ENCODE assay signal across 9 mouse cellular contexts in genomic region chr2:18693491-18693870, GRCm38 (mm10). TPM values are rescaled to one million over a fixed set of nuclear protein-coding genes. Genes with fewer than 3 reads are reported as not detected.
DNase-seq lines count a peak whose midpoint lies in the region; ATAC-seq and TF ChIP-seq lines count a peak whose summit lies in the region.
"Had no signal": no experiment of that assay in that cellular context is flagged by ENCODE, and none has a peak within 500 bp of the region (broad histone marks: within the 10 kb centered on the region; RNA-seq: fewer than 3 reads in every experiment).

No protein-coding gene starts in this region.

- peak overlapping the region; percentile 69 for H3K4me3 ChIP-seq in heart, embryonic 13.5 days
- peak overlapping the region; percentile 80; the same call in 1 of the 2 replicates for H3K4me3 ChIP-seq in G1E (ENCODE audit: low read depth, low read length)
- peak overlapping the region; percentile 46 for H3K4me3 ChIP-seq in forebrain, postnatal 0 days (ENCODE audit: low read depth, low read length)
- peak overlapping the region; percentile 67 for H3K4me3 ChIP-seq in liver, embryonic 16.5 days (ENCODE audit: low read depth, low read length)

- ATAC-seq in heart, embryonic 13.5 days (ENCODE audit: extremely low read depth, insufficient number of reproducible peaks, low FRiP score, low TSS enrichment) = no peak
- no peak for ATAC-seq in G1E (ENCODE audit: extremely low read depth, insufficient number of reproducible peaks, low FRiP score, poor library complexity, severe bottlenecking)
- ATAC-seq in forebrain, postnatal 0 days = no peak
- ATAC-seq in liver, embryonic 16.5 days (ENCODE audit: low read depth) = no peak

- no peak for TF ChIP-seq CTCF in G1E (IDR thresholded peaks at IDR 0.05; ENCODE audit: low read depth, low read length)
- TF ChIP-seq CTCF in forebrain, postnatal 0 days (IDR thresholded peaks at IDR 0.05; ENCODE audit: low read depth) = no peak

- H3K9ac ChIP-seq in heart, embryonic 13.5 days = no peak overlapping the region
- no peak overlapping the region for H3K9ac ChIP-seq in forebrain, postnatal 0 days
- no peak overlapping the region for H3K9ac ChIP-seq in liver, embryonic 16.5 days (ENCODE audit: low read depth, low read length)

- H3K27me3 ChIP-seq in heart, embryonic 13.5 days (replicated peaks) = peaks cover 78% of the 10 kb centered on the region
- peaks cover 68% of the 10 kb centered on the region for H3K27me3 ChIP-seq in G1E (ENCODE audit: insufficient read depth, low read length)
- peaks cover 68% of the 10 kb centered on the region for H3K27me3 ChIP-seq in forebrain, postnatal 0 days (ENCODE audit: insufficient read depth, low read length)
- peaks cover 81% of the 10 kb centered on the region for H3K27me3 ChIP-seq in liver, embryonic 16.5 days (ENCODE audit: control insufficient read depth, insufficient read depth, low read depth, low read length)

- peak overlapping the region; percentile 93 for H3K4me2 ChIP-seq in heart, embryonic 13.5 days
- H3K4me2 ChIP-seq in forebrain, postnatal 0 days (ENCODE audit: low read depth) = peak overlapping the region; percentile 82
- peak overlapping the region; percentile 76 for H3K4me2 ChIP-seq in liver, embryonic 16.5 days (ENCODE audit: low read depth, low read length)

- intact Hi-C loops in heart, postnatal 14 days (cut with DNase I) = loop anchor here (5.0 kb wide), 3 partner anchors 106 to 304 kb away; partner anchors contain the start of genes 4930426L09Rik, Dnajc1 and Pip4k2a

- H3K9me3 ChIP-seq in heart, embryonic 13.5 days = no peaks in the 10 kb centered on the region
- H3K9me3 ChIP-seq in G1E (replicated peaks) = peaks cover 6% of the 10 kb centered on the region
- H3K9me3 ChIP-seq in forebrain, postnatal 0 days (ENCODE audit: low read length) = no peaks in the 10 kb centered on the region
- no peaks in the 10 kb centered on the region for H3K9me3 ChIP-seq in liver, embryonic 16.5 days (replicated peaks; ENCODE audit: control insufficient read depth, low read length)

- no peak overlapping the region for H3K27ac ChIP-seq in heart, embryonic 13.5 days (replicated peaks)
- no peak overlapping the region for H3K27ac ChIP-seq in forebrain, postnatal 0 days (ENCODE audit: low read depth, low read length)
- no peak overlapping the region for H3K27ac ChIP-seq in liver, embryonic 16.5 days (ENCODE audit: low read length)

- under 1% methylated on average over 5 of the region's 5 CpGs for WGBS in heart, embryonic 13.5 days
- 2% methylated on average over 5 of the region's 5 CpGs for WGBS in forebrain, postnatal 0 days
- 2% methylated on average over 5 of the region's 5 CpGs for WGBS in liver, embryonic 16.5 days (ENCODE audit: insufficient replicate concordance)

- no peak for DNase-seq in heart, postnatal 14 days
- DNase-seq in G1E (ENCODE audit: low spot score) = no peak
- no peak for DNase-seq in forebrain, postnatal 0 days
- no peak for DNase-seq in thymus, adult 18-20 months
- no peak for DNase-seq in adrenal gland, adult 2 months
- no peak for DNase-seq in spleen, postnatal 36 days (ENCODE audit: low spot score in 2 of 2)

- peaks cover 32% of the 10 kb centered on the region for H3K4me1 ChIP-seq in heart, embryonic 13.5 days
- peaks cover 56% of the 10 kb centered on the region for H3K4me1 ChIP-seq in G1E (ENCODE audit: insufficient read depth, low read depth, low read length)
- 0 out of 2 replicates have a peak, but pooled peaks cover 5% of the 10 kb centered on the region for H3K4me1 ChIP-seq in forebrain, postnatal 0 days (ENCODE audit: insufficient read depth)
- H3K4me1 ChIP-seq in liver, embryonic 16.5 days (ENCODE audit: control insufficient read depth, low read depth, low read length) = peaks cover 15% of the 10 kb centered on the region

- no peaks in the 10 kb centered on the region for H3K36me3 ChIP-seq in heart, embryonic 13.5 days
- no peaks in the 10 kb centered on the region for H3K36me3 ChIP-seq in G1E (replicated peaks)
- no peaks in the 10 kb centered on the region for H3K36me3 ChIP-seq in forebrain, postnatal 0 days (ENCODE audit: insufficient read depth)
- H3K36me3 ChIP-seq in liver, embryonic 16.5 days (ENCODE audit: control insufficient read depth, insufficient read depth) = no peaks in the 10 kb centered on the region

RNA-seq across cellular contexts. Expression of gene Spag6, which starts 0.4 kb away (rescaled TPM):
- polyA plus RNA-seq in heart, embryonic 13.5 days (2015; fragmentation: Nextera tagmentation; extraction: Ambion mirVana) = 0.17 TPM in 1 of 2 replicates, not detected in the other
- not detected for total RNA-seq in heart, postnatal 14 days (2021)
- not detected in 2 replicates for total RNA-seq in G1E (2014; fragmentation: Nextera tagmentation)
- 0.22 and 0.46 TPM in 2 replicates for total RNA-seq in G1E (2017)
- polyA plus RNA-seq in G1E (2012) = 0.08 and 0.18 TPM in 2 replicates
- total RNA-seq in forebrain, postnatal 0 days (2014; rRNA removed) = not detected in 2 replicates
- polyA plus RNA-seq in forebrain, postnatal 0 days (2015; fragmentation: Nextera tagmentation; extraction: Ambion mirVana) = 0.06 and 0.21 TPM in 2 replicates
- polyA plus RNA-seq in liver, embryonic 16.5 days (2015; fragmentation: Nextera tagmentation; extraction: Ambion mirVana) = not detected in 2 replicates
- total RNA-seq in adrenal gland, adult 2 months (2021) = under 1 TPM; 0.10 to 0.29 TPM
- 1.9 TPM in 1 of 2 replicates, not detected in the other for polyA plus RNA-seq in adrenal gland, adult 2 months (2012; rRNA removed)
- total RNA-seq: hematopoietic stem cell, adult 5-6 weeks had no signal

RNA-seq across cellular contexts. Expression of gene Bmi1, which starts 16.7 kb away (rescaled TPM):
- polyA plus RNA-seq in heart, embryonic 13.5 days (2015; fragmentation: Nextera tagmentation; extraction: Ambion mirVana) = 11.5 and 12.8 TPM in 2 replicates
- total RNA-seq in heart, postnatal 14 days (2021) = 10 to 100 TPM; 55.6 to 65.1 TPM
- total RNA-seq in G1E (2014; fragmentation: Nextera tagmentation) (155 and 179 TPM in 2 replicates), G1E (2017) (147 and 165 TPM in 2 replicates)
- polyA plus RNA-seq in G1E (2012) = 43.1 and 45.4 TPM in 2 replicates
- 92.2 and 94.7 TPM in 2 replicates for total RNA-seq in forebrain, postnatal 0 days (2014; rRNA removed)
- 17.4 and 21.4 TPM in 2 replicates for polyA plus RNA-seq in forebrain, postnatal 0 days (2015; fragmentation: Nextera tagmentation; extraction: Ambion mirVana)
- 3.4 and 4.1 TPM in 2 replicates for polyA plus RNA-seq in liver, embryonic 16.5 days (2015; fragmentation: Nextera tagmentation; extraction: Ambion mirVana)
- total RNA-seq in adrenal gland, adult 2 months (2021) = 10 to 100 TPM; 63.2 to 86.4 TPM
- polyA plus RNA-seq in adrenal gland, adult 2 months (2012; rRNA removed) = 7.8 and 11.8 TPM in 2 replicates

RNA-seq across cellular contexts. Expression of gene Commd3, which starts 21.3 kb away (rescaled TPM):
- polyA plus RNA-seq in heart, embryonic 13.5 days (2015; fragmentation: Nextera tagmentation; extraction: Ambion mirVana) = 164 and 184 TPM in 2 replicates
- total RNA-seq in heart, postnatal 14 days (2021) = 100 to 1,000 TPM; 111 to 118 TPM
- total RNA-seq in G1E (2014; fragmentation: Nextera tagmentation) (247 and 256 TPM in 2 replicates), G1E (2017) (346 and 370 TPM in 2 replicates)
- 262 and 271 TPM in 2 replicates for polyA plus RNA-seq in G1E (2012)
- total RNA-seq in forebrain, postnatal 0 days (2014; rRNA removed) = 164 and 184 TPM in 2 replicates
- polyA plus RNA-seq in forebrain, postnatal 0 days (2015; fragmentation: Nextera tagmentation; extraction: Ambion mirVana) = 256 and 334 TPM in 2 replicates
- 80.2 and 90.3 TPM in 2 replicates for polyA plus RNA-seq in liver, embryonic 16.5 days (2015; fragmentation: Nextera tagmentation; extraction: Ambion mirVana)
- 100 to 1,000 TPM; 111 to 133 TPM for total RNA-seq in adrenal gland, adult 2 months (2021)
- 123 and 169 TPM in 2 replicates for polyA plus RNA-seq in adrenal gland, adult 2 months (2012; rRNA removed)
